Mouse (Mus musculus) inflammation-experienced regulatory T-cells, adult 6 months (primary cell): Measurements from ENCODE around the gene Rcn2. TPM values are rescaled to one million over a fixed set of nuclear protein-coding genes. Genes with fewer than 3 reads are reported as not detected.
"Not testable (repeated sequence)": the region's sequence is repeated elsewhere in the genome, so short reads cannot be mapped to it uniquely, and the experiment has no call there.

Source experiments
- ATAC-seq: one replicate; pipeline ENCODE4 v1.8.0; 2017
- polyA plus RNA-seq, 3 experiments: library from polyadenylated mRNA; unstranded; fragments of 100-300 nt; shearing (Covaris generic); gene quantifications; one replicate each; pipeline ENCODE4 v1.2.1; 2017

The Rcn2 gene
- polyA plus RNA-seq, result 10 to 100 TPM in 2 of 3 experiments, 1 to 10 TPM in 1; 9.7 to 20.8 (median 19.7) TPM

DNA sequence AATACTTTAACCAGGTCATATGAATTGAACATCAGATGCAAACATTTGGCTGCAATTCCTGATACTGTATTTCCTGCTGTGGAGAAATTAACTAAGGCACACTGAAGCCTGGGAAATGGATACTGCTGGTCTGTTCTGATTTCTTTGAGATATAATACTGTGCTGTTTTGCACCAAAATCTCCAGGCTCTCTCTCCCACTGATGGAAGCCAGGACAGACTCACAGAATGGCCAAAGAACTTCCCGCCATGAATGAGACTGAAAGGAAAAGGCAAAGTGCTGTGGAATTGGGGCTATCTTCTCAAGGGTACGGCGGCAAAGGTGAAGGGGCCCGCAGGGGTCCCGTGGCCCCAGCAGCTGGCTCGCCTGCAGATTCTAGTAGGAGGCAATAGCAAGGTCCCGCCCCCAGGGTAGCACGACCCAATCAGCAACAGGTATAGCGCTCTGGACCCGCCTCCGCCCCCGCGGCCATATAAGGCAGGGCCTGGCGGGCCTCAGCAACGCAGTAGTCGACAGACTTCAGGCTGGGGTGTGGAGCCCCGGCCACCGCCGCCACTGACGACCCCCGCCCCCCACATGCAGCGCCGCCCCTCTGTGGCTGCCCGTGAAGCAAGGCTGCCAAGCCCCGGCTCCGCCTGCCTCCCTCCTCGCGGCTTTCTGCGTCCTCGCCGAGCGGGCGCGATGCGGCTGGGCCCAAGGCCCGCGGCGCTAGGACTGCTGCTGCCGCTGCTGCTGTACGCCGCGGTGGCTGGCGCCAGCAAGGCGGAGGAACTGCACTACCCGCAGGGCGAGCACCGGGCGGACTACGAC lies at the start of gene Rcn2:
Rcn2 (plus strand) TSS at position 474 of the 809 bp plus-strand sequence.
- peak; percentile 99 for ATAC-seq

DNA sequence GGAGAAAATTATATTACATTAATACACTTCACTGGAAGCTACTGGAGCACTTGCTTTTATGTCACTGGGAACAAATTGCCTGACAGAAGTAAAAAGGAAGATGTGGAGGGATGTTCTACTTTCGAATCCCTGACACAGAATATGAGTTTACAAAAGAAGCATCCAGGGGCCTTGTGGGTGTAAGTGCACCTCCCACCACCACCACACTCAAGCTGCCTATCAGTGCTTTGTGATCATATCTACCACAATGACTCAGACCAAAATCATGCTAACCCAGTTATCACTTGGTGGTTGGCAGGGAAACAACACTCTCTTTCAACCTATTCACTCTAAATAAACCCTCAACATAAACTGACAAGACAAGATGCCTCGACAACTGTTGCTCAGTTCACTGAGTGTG lies 37.0 kb upstream of the Rcn2 start:
- not testable (repeated sequence) for ATAC-seq

DNA sequence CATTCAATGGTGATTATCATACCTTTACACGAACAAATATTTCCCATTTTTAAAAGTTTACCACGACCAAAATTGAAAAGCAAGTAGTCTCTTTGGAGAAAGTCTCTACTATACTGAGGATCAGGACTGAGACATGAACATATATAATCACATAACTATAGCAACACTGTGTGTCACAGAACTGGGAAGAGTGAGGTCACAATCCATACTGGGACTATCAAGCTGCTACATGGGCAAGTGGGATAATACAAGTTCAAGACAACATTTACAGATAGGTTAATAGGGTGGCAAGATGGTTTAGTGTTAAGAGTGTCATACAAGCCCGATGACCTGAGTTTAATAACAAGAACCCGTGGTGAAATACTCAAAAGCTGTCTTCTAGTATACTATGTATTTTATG lies 31.2 kb upstream of the Rcn2 start, which contains the start of gene 4930563M21Rik:
4930563M21Rik (minus strand) TSS at position 101 of the 400 bp plus-strand sequence.
- no peak for ATAC-seq

DNA sequence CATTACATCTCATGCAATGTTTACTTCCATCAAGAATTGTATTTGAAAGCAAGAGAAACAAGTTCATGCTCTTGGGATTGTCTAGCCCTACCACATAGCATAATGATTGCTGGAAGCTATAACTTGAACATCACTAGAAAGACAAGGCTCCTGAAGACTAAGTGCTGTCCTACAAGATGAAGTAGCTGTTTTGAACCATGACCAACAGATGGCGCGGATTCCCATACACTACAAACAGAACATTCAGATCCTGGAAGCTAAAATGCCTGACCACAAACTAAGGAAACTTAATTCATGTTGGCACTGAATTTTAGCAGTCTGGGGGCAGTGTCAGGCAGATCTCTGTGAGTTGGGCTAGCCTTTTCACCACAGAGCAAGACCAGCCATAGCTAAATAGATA lies 16.9 kb upstream of the Rcn2 start:
- no peak for ATAC-seq

DNA sequence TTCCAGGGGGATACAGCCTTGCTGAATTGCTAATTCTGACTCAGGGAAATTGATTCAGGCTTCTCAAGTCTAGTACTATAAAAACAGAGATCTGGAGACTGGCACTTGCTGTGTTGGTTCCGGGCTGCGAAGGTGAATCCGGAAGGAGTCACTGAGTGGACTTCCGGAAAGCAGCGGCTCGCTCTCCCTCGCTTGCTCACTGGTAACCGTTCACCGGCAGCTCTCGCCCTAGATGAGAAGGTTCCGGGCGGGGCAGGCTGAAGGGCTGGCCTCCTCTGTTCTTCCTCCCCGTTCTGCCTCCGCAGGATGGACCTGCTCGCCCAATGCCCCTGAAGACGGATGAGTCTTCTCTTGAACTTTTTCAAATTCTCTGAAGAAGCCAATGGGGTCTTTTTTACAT lies 14.4 kb upstream of the Rcn2 start:
- ATAC-seq, result no peak

DNA sequence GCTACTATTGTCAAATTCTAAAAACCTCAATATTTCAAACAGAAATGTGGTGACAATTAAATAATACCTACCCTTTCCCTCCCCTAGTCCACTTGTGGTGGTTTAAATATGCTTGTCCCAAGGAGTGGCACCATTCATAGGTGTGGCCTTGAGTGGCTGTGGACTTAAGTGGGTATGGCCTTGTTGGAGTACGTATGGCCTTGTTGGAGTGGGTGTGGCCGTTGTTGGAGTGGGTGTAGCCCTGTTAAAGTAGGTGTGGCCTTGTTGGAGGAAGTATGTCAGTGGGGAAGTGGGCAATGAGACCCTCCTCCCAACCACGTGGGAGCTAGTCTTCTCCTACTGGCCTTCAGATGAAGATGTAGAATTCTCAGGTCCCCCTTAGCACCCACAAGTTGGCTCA lies 9.4 kb upstream of the Rcn2 start:
- ATAC-seq, result no peak

DNA sequence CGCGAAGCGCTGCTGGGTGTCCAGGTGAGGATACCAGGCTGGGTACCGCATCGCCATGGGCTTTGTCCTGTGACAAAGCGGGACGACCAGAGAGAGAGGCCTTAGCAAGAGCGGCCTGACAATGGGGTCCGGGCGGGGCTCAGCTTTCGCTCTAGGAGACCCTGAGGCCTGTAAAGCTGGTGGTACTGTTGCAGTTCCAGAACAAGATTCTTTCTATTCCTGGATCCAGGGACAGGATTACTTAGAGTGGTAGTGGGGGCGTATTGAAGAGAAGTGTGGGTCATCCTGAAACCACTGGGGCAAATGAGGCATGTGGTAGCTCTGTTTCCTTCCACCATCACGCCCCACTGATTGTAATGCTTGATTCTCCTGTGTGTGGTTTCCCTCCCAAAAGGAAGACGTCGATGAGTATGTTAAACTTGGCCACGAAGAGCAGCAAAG lies 556 bp downstream of the Rcn2 start:
- peak; percentile 24 for ATAC-seq

DNA sequence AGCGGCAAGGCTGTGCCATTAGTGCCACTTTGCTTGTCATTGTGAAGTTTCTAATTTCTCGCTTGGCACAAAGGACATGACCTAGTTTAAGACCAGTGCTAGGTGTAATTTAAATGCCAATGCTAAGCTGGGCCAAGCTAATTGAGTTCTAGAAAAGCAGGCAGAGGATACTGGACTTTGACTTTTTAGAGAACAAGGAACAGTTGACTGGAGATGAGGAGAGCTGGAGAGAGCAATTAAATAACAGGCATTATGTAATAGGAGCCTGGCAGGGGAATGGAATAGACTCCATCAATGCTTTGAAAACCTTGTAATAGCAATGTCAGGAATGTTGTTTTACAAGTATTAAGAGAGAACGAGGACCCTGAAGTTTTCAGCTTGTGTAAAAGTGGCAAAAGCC lies 12.2 kb downstream of the Rcn2 start:
- ATAC-seq, result no peak

DNA sequence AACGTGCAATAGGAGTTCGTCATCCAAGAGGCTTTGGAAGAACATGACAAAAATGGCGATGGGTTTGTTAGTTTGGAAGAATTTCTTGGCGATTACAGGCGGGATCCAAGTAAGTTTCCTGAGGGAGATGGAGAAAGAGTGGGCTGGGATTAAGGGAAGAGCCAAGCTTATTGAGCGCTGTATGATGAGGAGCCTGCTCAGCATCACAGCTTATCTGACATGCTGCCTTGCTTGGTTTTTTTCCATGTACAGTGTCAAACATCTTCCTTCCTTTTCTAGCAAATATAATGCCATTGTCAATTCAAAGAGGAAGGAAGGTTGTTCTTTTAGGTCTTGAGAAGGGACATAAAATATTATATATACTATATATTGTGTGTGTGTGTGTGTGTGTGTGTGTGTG lies 14.5 kb downstream of the Rcn2 start:
- ATAC-seq, result no peak

DNA sequence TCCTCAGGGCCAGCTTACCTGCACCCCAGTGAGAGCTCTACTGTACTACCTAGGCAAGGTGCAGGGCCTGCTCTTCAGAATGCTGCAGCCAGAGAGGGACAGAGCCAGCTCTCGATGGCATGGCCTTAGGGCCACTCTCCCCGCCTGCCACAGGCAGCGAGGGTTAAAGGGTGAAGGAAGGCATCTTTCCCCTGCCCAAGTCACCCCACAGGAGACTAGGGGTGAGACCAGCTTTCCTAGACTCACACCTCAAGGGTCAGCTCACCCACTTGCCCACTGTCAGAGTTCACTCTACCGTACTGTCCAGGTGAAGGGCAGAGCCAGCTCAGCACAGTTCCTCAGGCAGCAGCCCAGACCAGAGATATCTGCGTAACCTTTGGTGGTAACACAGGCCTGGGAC lies 20.7 kb downstream of the Rcn2 start:
- ATAC-seq, result no peak

DNA sequence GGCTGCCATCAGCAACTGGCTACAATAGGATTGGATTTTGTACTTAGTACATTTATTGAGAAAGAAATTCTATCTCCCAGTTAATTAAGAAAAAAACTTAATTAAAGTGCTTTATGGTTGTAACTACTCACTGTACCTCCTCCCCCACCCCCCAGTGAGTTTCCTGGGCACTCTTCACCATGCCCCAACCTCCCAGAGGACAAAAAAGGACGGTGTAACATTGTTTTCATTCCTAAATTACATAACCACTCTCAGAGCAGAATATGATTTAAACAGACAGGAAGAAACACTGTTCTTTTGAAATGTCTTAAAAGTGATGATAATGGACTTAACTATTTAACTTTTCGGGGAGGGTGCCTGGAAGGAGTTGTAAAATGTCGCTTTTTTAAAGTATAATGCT lies 23.4 kb downstream of the Rcn2 start:
- ATAC-seq, result no peak

DNA sequence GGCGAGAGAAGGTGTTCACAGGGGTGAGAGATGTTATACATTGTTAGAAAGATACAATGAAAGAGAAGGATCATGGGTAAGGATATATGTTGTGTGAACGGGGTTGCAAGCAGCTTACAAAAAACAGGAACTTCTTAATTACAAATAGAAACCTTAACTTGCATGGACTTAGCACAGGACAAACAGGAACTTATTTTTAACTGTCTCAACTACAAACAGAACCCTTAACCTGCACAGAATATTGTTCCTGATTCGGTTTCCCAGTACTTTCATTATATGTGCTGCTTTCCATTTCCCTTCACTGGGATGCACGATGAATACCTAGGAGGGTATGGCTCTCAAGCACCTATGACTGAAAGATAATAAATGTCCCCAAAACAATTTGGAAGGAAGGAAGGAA lies 26.3 kb downstream of the Rcn2 start:
- no peak for ATAC-seq

DNA sequence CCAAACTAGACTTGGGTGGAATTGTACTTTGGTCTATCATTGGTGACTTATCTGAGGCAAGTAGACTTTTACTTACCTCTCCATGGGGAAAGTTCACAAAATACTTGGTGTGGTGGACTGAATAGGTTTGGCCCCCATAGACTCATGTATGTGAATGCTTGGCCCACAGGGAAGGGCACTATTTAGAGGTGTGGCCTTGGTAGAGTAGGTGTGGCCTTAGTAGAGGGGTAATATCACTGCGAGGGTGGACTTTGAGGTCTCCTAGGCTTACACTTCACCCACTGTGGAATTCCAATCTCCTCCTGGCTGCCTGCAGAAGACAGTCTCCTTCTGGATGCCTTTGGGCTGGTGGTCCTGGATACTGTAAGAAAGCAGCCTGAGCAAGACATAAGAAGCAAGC lies 27.0 kb downstream of the Rcn2 start:
- no peak for ATAC-seq

DNA sequence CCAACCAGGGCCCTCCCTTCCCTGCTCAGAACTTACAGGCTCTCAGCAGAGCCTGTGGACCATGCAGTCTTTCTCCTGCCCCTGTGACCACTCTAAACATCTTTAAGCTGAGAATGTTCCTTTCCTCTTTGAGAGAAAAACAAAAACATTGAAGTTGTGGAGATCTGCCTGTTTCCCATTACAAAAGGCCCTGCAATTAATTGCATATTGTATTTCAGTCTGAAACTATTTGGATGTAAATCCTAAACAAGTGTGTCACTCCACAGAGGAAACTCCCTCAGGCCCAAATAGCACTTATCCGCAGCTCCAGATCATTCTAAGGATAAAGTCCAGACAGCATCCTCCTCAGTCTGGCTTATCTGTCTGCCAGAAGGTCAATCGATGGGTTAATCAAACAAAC lies 31.2 kb downstream of the Rcn2 start:
- no peak for ATAC-seq

DNA sequence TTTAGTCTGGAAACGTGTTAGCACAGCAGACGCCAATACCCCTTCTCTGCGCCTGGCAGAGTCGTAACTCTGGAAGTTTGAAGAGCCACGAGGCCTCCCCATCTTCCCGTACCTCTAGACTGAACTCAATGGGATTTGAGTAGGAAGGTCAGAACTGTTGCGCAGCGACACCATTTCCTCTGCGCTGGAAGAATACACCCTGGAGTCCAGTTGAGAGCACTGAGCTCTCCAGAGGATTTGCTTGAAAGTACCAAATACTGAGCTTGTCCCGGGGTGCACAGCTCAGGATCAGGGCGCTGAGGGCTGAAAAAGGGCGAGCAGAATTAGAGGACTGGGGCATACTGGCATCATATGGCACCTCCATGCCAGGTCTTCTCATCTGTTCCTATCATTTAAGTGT lies 33.2 kb downstream of the Rcn2 start:
- no peak for ATAC-seq

DNA sequence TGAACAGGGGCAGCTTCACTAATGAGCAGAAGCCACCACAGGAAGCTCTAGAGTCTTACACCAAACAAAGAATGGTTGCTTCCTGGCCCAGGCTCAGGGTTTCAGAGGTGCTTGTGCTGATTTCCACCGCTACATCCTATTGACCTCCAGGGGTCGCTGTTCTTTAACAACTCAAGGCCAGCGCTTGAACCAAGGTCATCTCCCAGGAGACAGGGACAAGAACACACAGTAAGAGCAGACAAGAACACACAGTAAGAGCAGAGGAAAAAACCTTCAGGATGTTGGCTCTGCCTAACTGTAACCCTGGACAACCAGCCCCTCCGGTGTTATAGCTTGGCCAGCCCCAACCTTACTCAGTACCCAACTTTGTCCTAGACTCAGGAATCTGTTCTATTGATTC lies 33.6 kb downstream of the Rcn2 start:
- peak; percentile 84 for ATAC-seq

DNA sequence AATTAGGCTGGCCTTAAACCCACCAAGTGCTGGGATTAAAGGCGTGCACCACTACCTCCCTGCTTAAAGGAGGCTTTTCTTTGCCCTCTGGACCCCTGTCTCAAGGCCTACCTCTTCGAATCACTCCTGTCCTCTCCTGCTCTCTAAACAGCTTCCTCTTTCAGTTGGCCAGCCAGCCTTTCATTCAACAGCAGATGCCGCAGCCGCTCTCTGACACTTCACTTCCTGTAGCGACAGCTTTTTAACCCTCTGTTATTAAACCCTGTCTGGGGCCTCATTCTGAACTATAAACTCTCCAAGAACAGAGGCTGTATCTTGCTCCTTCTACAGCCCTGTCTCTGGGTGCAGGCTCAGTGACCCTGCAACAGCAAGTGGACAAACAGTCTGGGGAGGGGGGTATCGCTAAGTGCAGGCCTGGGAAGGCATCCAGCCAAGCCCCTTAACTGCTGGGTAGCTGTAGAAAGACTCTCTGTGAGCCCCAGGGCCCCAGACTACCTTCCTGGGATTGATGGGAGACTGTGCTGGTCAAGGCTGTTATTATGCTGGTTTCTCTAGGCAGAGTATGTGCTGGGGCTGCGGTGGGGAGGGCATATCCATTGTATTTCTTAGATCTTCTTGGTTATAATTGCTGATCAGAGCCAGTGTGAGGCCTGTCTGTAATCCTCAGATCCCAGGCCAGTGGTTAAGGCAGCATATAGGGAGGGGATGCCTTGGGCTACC lies 34.4 kb downstream of the Rcn2 start:
- peak; percentile 86 for ATAC-seq

DNA sequence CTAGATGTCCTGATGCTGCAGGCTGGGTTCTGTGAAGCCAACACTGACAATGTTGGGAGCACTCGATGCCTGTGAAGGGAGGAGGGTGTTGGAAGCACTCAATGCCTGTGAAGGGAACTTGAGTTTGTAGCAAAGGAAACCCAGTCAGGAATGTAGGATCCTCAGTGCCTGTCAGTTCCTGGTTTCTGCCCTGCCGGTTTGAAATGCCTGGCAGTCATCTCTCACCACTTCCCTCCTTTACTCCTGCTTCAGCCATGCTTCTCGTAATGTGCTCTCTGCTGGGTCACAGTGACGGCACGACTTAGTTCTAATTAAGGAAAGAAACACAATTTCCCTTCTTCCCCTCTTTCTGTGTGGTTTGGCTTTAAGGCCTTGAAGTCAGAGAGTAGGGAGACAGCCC lies 37.9 kb downstream of the Rcn2 start:
- no peak for ATAC-seq

DNA sequence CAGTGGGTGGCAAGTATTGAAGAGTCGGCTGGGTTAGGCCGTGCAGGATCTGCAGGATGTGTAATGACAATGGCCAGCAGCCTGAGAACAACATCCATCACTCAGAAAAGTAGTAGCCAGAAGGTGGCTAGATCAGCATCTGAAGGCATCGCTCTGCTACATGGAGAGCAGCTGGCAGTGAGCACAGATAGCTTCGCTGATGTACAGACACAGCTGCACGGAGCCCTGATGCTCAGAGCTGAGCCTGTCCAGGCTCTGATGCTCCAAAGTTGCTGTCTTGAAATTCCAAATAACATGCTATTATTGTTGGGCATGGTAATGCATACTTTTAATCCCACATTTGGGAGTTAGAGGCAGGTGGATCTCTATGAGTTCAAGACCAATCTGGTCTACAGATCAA lies 44.9 kb downstream of the Rcn2 start:
- ATAC-seq, result no peak

DNA sequence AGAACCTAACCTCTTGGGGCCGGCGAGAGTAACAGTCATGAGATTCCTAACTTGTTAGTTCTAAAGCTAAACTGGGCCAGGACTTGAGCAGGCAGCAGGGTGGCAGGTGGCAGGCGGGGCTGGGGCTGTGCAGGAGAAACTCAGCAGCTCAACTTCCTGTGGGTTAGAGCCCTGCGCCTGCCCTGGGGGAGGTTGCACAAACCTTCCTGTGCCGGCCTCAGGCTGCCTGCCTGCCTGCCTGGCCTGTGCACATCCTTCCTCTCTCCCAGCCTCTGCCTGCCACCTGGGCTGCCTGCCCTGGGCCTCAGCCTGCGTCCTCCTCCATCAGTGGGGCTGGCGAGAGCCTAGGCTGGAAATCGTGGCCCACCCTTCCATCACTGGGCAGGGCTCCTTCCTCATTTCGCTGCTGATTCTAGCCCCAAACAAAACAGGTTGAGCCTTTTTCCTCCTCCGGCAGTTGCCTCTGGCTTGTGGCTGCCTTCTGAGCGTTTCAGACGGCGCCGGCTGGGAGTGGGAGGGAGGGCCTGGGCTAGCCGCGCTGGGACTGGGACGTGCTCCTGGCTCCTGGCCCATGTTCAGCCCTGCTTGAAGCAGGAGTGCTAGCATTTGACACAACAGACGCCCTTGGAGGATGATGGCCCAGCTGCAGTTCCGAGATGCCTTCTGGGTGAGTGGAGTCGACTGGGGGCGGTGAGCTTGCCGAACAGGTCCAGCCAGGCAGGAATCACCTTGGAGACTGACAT lies 48.3 kb downstream of the Rcn2 start, which contains the start of gene Pstpip1:
Pstpip1 (plus strand) TSS at position 185 of the 743 bp plus-strand sequence.
- peak; percentile 95 for ATAC-seq

DNA sequence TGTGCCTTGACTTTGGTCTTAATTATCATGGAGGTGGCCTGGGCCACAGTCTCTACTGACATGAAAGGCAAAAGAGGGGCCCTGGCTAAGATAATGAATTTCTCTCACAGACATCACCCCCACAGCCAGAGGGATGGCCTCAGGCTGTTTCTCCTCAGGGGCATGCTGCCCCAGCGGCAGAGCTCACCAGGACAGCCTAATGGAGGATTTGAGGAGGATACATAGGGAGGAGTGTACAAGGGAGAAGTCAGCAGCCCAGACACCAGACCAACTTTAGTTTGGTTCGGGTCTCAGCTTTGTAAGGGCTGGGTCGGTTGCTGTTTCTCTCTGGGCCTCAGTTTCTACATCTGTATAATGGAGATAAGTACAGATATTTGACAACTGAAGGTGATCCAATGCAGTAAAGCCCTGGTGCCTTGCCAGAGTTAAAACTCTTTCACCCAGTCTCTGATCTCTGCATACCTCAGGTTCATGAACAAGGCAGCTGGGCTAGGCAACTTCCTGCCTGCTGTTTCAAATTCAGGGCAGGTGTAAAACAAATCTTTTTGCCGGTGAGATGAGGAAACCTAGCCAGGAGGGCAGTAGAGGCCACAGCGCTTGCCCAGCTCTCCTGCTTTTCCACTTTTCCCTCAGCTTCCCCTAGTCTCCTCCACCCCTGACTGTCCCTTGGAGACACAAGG lies 49.0 kb downstream of the Rcn2 start:
- ATAC-seq, result peak; percentile 31

DNA sequence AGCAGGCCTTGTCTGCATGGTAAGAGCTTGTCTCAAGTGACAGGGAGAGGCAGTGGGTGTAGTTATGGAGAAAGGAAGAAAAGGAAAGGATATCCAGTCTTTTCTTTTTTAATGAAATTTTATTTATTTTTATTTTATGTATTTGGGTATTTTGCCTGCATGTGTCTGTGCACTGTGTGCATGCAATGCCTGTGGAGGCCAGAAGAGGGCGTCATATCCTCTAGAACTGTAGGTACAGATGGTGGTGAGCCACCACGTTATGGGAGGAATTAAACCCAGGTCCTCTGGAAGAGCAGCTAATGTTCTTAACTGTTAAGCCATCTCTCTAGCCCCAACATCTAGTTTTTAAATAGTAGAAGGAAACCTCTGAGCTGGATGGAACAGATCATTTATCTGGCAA lies 50.5 kb downstream of the Rcn2 start:
- no peak for ATAC-seq
